Mouse (Mus musculus): ENCODE measurements around the gene Bcl2l13.

- no peak for TF ChIP-seq CTCF (IDR thresholded peaks at IDR 0.05; ENCODE audit: low read depth, low read length)
- no peak for TF ChIP-seq TAL1 (conservative IDR thresholded peaks at IDR 0.05; ENCODE audit: low read depth, low read length)
Measured at GRCm38 (mm10) chr6:120906521-120906920, 70.5 kb downstream of the Bcl2l13 start.

Data from G1E (cell line).